Mouse (Mus musculus) 3T3-L1 (cell line): ENCODE data around the gene Serpinb1b.
"Not testable (repeated sequence)": the region's sequence is repeated elsewhere in the genome, so short reads cannot be mapped to it uniquely, and the experiment has no call there.

Experiments
- DNase-seq: peaks from one replicate; pipeline ENCODE4 v3.0.0-alpha.2; 2015; ENCODE audit warnings: low read depth, low spot score

The Serpinb1b gene

DNA sequence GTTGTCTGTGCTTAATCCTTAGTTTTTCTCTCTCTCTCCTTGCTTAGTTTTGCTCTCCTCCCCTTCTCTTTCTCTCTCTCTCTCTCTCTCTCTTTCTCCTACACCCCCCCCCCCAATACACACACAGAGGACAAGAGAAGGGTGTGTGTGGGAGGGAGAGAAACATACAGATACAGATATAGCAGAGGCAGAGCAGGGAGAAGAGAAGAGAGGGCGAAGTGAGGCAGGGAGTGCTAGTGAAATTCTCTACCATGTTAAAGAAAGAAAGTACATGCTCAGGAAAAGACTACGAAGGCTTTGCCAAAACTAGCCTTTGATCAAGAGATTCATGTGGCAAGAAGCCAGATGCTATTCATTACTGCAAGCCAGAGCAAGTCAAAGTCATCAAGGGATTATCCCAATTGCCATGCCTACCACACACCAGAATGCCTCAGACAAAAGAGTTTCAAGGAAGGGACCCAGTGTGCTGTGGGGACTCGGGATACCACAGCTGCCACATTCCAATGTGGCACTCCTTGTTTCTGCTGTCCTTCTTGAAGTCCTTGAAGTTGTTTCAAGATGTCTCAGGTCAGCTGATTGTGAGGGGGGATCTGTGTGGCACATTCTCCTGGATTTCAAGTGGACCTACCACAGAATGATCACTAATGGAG is at the start of gene Serpinb1b:
Gene Serpinb1b (plus strand): TSS at position 520 of the 650 bp plus-strand sequence.
- peak; percentile 26 for DNase-seq

GRCm38 (mm10) chr13:33029478-33029877 is 48.9 kb upstream of the Serpinb1b start:
- DNase-seq, result not testable (repeated sequence)

- peak; percentile 54 for DNase-seq
These were observed 48.1 kb upstream of the Serpinb1b start for GRCm38 (mm10) chr13:33030281-33030680.

- DNase-seq, result peak; percentile 25
These were observed 42.9 kb upstream of the Serpinb1b start for GRCm38 (mm10) chr13:33035506-33035905.

GRCm38 (mm10) chr13:33043542-33043941 is 34.8 kb upstream of the Serpinb1b start:
- no peak for DNase-seq

DNA sequence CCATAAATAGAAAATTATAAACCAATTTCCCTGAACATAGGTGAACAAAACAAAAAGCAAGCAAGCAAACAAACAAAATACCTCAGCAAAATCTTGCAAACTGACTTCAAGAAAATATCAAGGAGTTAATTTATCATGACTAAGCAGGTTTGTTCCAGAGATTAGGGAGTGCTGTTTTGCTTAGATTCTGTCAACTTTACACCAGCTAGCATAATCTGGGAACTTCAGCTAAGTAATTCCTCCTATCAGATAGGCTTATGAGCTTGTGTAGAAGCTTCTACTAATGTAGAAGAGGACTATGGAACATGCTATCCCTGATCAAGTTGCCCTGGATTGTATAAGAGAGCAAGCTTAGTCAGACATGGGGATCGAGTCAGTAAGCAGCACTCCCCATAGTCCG is 31.1 kb upstream of the Serpinb1b start:
- DNase-seq, result no peak

GRCm38 (mm10) chr13:33048187-33048586 is 30.2 kb upstream of the Serpinb1b start:
- no peak for DNase-seq

DNA sequence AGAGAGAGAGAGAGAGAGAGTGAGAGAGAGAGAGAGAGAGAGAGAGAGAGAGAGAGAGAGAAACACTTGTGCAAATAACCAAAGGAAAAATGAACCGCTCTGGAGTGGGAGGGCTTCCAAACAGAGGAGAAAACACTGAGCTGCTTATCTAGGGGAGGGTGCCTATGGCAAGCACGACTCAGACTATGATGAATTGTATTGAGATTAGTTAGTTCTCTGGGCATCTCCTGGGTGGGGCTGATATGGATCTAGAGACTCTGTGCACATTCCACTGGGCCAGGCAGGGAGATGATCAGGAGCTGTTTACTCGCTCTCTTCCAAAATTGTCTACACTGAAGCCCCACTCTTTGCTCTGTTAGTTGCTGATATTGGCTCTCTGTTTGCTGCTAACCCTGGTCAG is 26.7 kb upstream of the Serpinb1b start:
- peak; percentile 68 for DNase-seq

DNA sequence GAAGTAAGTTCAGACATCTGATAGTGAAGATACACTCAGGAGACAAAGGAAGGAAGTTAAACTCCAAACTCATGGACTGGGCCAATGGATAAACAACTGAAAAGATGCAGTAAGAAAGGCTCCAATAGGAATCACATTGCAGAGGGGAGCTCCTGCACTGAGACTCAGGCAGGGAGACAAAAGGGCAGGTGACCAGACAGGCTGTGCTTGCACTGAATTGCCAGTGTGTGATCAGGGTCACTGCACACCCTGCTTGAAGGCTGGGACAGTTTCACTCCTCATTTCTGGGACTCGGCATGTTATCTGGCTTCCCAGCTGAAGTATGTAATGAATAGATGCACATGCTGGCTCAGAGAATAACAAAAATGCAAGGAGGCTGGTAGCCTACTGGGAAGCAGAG is 15.3 kb upstream of the Serpinb1b start:
- no peak for DNase-seq

GRCm38 (mm10) chr13:33067387-33067977 is 10.9 kb upstream of the Serpinb1b start:
- DNase-seq, result no peak

GRCm38 (mm10) chr13:33068164-33068563 is 10.2 kb upstream of the Serpinb1b start:
- DNase-seq, result no peak

GRCm38 (mm10) chr13:33071776-33072175 is 6.6 kb upstream of the Serpinb1b start:
- no peak for DNase-seq

DNA sequence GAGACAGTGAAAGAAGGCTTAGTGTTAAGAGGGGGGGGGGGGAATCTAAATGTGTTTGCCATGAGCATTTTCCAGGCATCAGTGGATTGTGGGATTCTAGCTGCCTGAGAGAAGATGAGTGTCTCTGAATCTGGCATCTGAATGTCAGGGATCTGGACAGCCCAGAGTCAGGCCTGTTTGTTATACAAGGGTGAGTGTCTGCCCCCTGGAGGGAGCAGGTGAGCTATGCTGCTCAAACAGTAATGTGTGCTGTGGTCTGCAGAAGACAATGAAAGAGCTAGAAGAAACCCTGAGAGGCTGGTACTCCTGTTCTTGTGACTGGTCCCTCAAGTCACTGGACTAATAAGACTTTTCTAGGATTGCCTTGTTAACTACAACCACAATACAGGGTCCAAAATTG is 4.3 kb upstream of the Serpinb1b start:
- DNase-seq, result peak; percentile 84

DNA sequence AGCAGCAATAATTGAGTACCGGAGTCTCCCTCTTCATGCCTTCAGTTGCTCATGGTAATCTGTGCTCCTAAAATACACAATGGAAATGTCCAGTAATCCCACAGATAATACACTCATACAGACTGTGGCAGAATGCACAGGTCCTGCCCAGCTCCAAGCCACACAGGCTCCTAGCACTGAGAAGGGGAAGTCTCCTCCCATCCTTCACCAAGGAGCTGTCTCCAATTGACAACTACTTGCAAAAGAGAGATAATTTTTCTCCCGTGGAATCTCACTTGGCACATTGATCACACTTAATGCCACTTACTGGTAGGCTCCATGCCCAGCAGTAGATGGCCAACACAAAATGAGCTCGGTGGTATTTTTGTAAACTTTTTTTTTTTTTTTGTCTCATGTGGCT is 2.1 kb upstream of the Serpinb1b start:
- no peak for DNase-seq

DNA sequence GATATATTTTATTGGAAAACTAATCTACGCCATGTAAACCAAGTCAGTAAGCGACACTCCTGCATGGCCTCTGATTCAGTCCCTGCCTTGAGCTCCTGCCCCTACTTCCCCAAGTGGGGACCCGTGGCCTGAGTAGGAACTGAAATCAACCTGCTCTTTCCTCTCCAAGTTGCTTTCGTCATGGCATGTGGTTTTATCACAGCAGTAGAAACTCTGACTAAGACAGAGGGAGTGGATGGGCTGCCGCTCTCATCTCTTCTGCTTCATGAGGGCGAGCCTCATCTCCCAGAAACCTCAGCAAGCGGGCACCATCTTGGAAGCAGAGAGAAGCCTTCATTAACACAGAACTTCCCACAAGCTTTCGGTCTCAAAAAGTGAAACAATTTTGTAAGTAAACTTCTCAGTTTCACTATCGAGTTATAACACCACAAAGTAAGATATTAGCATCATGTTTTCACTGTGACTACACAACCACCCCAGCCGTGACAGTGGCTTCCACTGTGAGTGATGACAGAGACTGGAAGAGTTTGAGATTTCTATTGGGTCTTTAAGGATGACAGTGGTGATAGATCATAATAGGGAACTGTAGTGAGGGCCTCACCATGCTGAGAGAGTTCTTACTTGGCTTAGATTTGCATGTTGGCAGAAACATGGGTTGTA is 1.2 kb upstream of the Serpinb1b start:
- DNase-seq, result no peak

GRCm38 (mm10) chr13:33079391-33079790 is 1.0 kb downstream of the Serpinb1b start:
- peak; percentile 48 for DNase-seq

DNA sequence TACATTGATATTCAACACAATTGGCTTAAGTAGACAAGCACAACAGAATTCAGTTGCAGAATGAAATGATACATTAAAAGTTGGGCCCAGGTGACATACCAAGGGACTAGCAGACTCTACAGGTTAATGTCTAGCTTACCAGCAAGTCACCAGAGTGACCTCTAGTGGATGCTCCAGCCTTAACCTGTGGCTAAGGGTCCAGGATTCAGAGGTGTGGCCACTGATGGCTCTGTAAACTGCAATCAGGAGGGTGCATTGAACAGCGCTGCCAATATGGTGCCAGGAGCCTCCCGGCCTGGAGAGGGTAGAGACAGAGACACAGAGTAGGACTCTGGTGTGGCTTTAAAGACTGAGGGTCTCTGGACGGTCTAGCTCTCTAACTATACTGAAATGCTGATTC is 2.0 kb downstream of the Serpinb1b start:
- peak; percentile 50 for DNase-seq

- no peak for DNase-seq
These were observed 5.5 kb downstream of the Serpinb1b start for GRCm38 (mm10) chr13:33083834-33084233.

GRCm38 (mm10) chr13:33084975-33085694 is 6.8 kb downstream of the Serpinb1b start:
- DNase-seq, result no peak

GRCm38 (mm10) chr13:33085695-33086432 is 7.5 kb downstream of the Serpinb1b start:
- DNase-seq, result peak; percentile 83

DNA sequence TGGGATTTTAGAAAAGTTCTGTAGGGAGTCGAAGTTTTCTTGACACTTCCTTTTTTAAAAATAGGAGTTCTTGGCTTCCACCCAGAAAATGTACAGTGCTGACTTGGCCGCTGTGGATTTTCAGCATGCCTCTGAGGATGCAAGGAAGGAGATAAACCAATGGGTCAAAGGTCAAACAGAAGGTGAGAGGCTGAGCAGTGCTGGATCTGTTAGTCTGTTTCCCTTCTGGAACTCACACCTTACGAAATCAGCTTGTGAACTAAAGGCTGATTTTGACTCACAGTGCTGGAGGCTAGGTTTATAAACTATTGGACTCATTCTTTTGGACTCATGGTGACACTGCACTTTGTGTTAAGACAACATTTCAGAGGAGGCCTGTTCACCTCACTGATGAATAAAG is 11.2 kb downstream of the Serpinb1b start:
- DNase-seq, result peak; percentile 69

- peak; percentile 96 for DNase-seq
These were observed 12.2 kb downstream of the Serpinb1b start for GRCm38 (mm10) chr13:33090546-33090945.
